Mouse (Mus musculus): ENCODE results near the gene Olfr583. TPM values are rescaled to one million over a fixed set of nuclear protein-coding genes. Genes with fewer than 3 reads are reported as not detected.

The Olfr583 gene
- not detected for total RNA-seq (2021)
- long read RNA-seq, experiment 1, result 0 reads
- long read RNA-seq, experiment 2, result 0 reads

GRCm38 (mm10) chr7:103051000-103051399 lies at the start of gene Olfr583:
TSS of gene Olfr583 (plus strand) at chr7:103051300.
- DNase-seq (ENCODE audit: low spot score), result no peak

GRCm38 (mm10) chr7:103037724-103038123 lies 13.4 kb upstream of the Olfr583 start, which contains the start of gene Olfr582:
TSS of gene Olfr582 (plus strand) at chr7:103038024.
- DNase-seq (ENCODE audit: low spot score), result no peak

- DNase-seq (ENCODE audit: low spot score), result no peak
These were observed 30.5 kb downstream of the Olfr583 start, which contains the start of gene Olfr584 for GRCm38 (mm10) chr7:103081585-103081984. TSS of gene Olfr584 (plus strand) at chr7:103081885.

- no peak for DNase-seq (ENCODE audit: low spot score)
These were observed 46.3 kb downstream of the Olfr583 start, which contains the start of gene Olfr585 for GRCm38 (mm10) chr7:103097420-103097819. TSS of gene Olfr585 (plus strand) at chr7:103097720.

Other genes with a start within 250 kb of the Olfr583 start
- not detected for gene Olfr564, start 247.8 kb upstream of the Olfr583 start, total RNA-seq (2021)
- not detected for gene Olfr566, start 192.5 kb upstream of the Olfr583 start, total RNA-seq (2021)
- gene Olfr568, start 174.2 kb upstream of the Olfr583 start, total RNA-seq (2021), result not detected
- not detected for gene Olfr569, start 160.4 kb upstream of the Olfr583 start, total RNA-seq (2021)
- gene Olfr570, start 156.7 kb upstream of the Olfr583 start, total RNA-seq (2021), result not detected
- gene Olfr571, start 133.8 kb upstream of the Olfr583 start, total RNA-seq (2021), result not detected
- not detected for gene Olfr572, start 126.9 kb upstream of the Olfr583 start, total RNA-seq (2021)
- not detected for gene Olfr573-ps1, start 108.7 kb upstream of the Olfr583 start, total RNA-seq (2021)
- gene Olfr574, start 102.8 kb upstream of the Olfr583 start, total RNA-seq (2021), result not detected
- not detected for gene Olfr575, start 92.5 kb upstream of the Olfr583 start, total RNA-seq (2021)
- gene Olfr576, start 88.6 kb upstream of the Olfr583 start, total RNA-seq (2021), result not detected
- not detected for gene Olfr577, start 75.4 kb upstream of the Olfr583 start, total RNA-seq (2021)
- gene Olfr578, start 62.0 kb upstream of the Olfr583 start, total RNA-seq (2021), result not detected
- gene Olfr582, start 13.3 kb upstream of the Olfr583 start, total RNA-seq (2021), result not detected
- not detected for gene Olfr584, start 30.6 kb downstream of the Olfr583 start, total RNA-seq (2021)
- gene Olfr585, start 46.4 kb downstream of the Olfr583 start, total RNA-seq (2021), result not detected
- gene Olfr586, start 74.3 kb downstream of the Olfr583 start, total RNA-seq (2021), result not detected
- gene Olfr588-ps1, start 89.6 kb downstream of the Olfr583 start, total RNA-seq (2021), result not detected
- gene Olfr589, start 105.1 kb downstream of the Olfr583 start, total RNA-seq (2021), result not detected
- not detected for gene Olfr591, start 127.0 kb downstream of the Olfr583 start, total RNA-seq (2021)
- gene Olfr592, start 133.5 kb downstream of the Olfr583 start, total RNA-seq (2021), result not detected
- gene Olfr593, start 160.6 kb downstream of the Olfr583 start, total RNA-seq (2021), result not detected
- not detected for gene Olfr594, start 165.7 kb downstream of the Olfr583 start, total RNA-seq (2021)
- gene Usp17ld, start 201.2 kb downstream of the Olfr583 start, total RNA-seq (2021), result not detected